Mouse (Mus musculus): Measurements from ENCODE around the gene Atrnl1. TPM values are rescaled to one million over a fixed set of nuclear protein-coding genes. Genes with fewer than 3 reads are reported as not detected.

Atrnl1 gene
- polyA plus RNA-seq, 1 experiment, result not detected

DNA sequence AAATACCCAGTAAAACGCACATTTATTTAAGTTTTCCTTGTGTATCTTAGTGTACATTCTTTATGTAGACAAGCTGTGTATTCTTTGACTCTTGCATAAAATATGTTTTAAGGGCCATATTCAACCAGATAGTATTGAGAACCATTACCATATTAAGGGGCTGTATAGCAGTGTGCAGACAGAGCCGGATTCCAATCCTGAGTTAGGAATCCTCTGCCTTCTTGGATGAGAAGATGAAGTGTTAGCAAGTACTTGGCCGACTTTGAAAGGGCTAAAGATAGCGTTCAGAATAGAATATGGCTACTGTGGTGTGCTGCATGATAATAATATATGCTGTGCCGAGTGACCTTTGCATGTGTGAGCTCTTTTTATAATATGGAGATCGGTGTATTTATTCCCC lies 500.5 kb downstream of the Atrnl1 start:
- 90% methylated on average over 6 of the region's 6 CpGs for WGBS
- no peak overlapping the region for H3K27ac ChIP-seq (ENCODE audit: insufficient read depth, low read depth, low read length)

DNA sequence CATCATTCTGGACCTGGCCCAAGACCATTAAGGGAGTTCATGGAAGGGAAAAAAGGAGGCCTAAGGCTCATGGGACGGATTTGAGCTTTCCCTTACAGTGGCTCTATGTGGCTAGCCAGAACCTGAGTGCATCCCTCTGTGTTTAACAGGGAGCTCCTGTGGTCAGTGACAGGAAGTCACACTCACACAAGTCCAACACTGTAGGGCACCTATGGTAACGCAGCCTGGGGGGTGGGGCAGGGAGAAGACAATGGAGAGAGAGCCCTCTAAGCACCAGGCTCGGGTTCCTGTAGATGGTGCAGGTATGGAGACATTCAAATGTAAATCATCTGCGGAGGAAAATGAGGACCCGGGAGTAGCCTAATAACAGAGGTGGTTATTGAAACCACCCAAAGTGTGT lies 501.3 kb downstream of the Atrnl1 start:
- Histone ChIP-seq H3K4me3 (ENCODE audit: insufficient read depth, low read depth, low read length) (no peak overlapping the region), H3K27ac (ENCODE audit: insufficient read depth, low read depth, low read length) (no peak overlapping the region)
- WGBS, result 69% methylated on average over 5 of the region's 5 CpGs

More for the DNA sequence above, 500.5 kb downstream of the Atrnl1 start:
- no peak for TF ChIP-seq CTCF (IDR thresholded peaks at IDR 0.05; ENCODE audit: insufficient read depth, low read depth, low read length)
- no peak for TF ChIP-seq POLR2A (IDR thresholded peaks at IDR 0.05; ENCODE audit: insufficient read depth, low read depth, low read length)
- H3K4me1 ChIP-seq (ENCODE audit: control insufficient read depth, insufficient read depth, low read length), result peaks cover 2% of the 10 kb centered on the region; the same call in 1 of the 2 replicates
- no peak overlapping the region for H3K4me3 ChIP-seq (ENCODE audit: insufficient read depth, low read depth, low read length)

DNA sequence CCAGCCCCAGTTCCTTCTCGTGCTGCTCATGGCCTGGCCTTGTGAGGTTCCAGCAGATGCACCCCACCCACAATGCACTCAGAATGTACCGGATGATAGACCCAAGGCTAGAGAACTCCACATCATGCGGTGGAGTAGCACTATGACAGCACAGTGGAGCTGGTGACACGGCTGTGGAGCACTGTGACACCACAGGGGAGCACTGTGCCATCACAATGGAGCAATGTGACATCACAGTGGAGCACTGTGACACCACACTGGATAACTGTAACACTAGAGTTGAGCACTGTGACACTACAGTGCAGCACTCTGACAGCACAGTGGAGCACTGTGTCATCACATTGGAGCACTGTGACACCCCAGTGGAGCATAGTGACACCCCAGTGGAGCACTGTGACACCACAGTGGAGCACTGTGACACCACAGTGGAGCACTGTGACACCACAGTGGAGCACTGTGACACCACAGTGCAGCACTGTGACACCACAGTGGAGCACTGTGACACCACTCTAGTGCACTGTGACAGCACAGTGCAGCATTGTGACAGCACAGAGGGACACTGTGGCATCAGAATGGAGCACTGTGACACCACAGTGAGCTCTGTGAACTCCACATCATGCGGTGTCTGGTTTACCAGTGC lies 502.4 kb downstream of the Atrnl1 start:
- TF ChIP-seq CTCF (IDR thresholded peaks at IDR 0.05; ENCODE audit: insufficient read depth, low read depth, low read length) (no peak), POLR2A (IDR thresholded peaks at IDR 0.05; ENCODE audit: insufficient read depth, low read depth, low read length) (no peak)
- H3K4me1 ChIP-seq (ENCODE audit: control insufficient read depth, insufficient read depth, low read length), result peaks cover 6% of the 10 kb centered on the region
- 91% methylated on average over 5 of the region's 5 CpGs for WGBS
- H3K27ac ChIP-seq (ENCODE audit: insufficient read depth, low read depth, low read length), result no peak overlapping the region
- no peak overlapping the region for H3K4me3 ChIP-seq (ENCODE audit: insufficient read depth, low read depth, low read length)

More for the DNA sequence above, 501.3 kb downstream of the Atrnl1 start:
- no peak for TF ChIP-seq POLR2A (IDR thresholded peaks at IDR 0.05; ENCODE audit: insufficient read depth, low read depth, low read length)
- TF ChIP-seq CTCF (IDR thresholded peaks at IDR 0.05; ENCODE audit: insufficient read depth, low read depth, low read length), result no peak
- peaks cover 4% of the 10 kb centered on the region; the same call in 1 of the 2 replicates for H3K4me1 ChIP-seq (ENCODE audit: control insufficient read depth, insufficient read depth, low read length)

DNA sequence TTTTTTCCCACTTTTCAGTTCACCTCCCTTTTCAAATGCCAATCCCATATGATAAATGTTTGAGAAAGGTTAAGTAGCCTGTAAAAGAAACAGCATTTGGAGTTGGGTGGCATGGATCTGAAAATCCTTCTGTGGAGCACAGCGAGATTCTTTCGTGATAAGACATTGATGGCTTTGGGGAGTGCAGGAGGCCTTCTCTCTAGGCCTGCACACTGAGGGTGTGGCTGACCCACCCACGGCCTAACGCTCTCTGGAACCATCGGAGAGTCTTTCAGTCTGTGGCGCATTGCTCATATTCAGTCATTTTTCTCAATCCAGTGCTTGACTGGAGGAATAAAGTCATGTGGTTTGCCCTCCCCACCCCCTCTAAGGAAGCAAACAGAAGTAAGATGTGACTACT lies 506.8 kb downstream of the Atrnl1 start:
- no peak overlapping the region for H3K4me3 ChIP-seq (ENCODE audit: insufficient read depth, low read depth, low read length)
- no peak overlapping the region for H3K27ac ChIP-seq (ENCODE audit: insufficient read depth, low read depth, low read length)
- no peak for TF ChIP-seq CTCF (IDR thresholded peaks at IDR 0.05; ENCODE audit: insufficient read depth, low read depth, low read length)
- no peak for TF ChIP-seq POLR2A (IDR thresholded peaks at IDR 0.05; ENCODE audit: insufficient read depth, low read depth, low read length)
- peaks cover 10% of the 10 kb centered on the region for H3K4me1 ChIP-seq (ENCODE audit: control insufficient read depth, insufficient read depth, low read length)
- WGBS, result 58% methylated on average over 6 of the region's 6 CpGs

DNA sequence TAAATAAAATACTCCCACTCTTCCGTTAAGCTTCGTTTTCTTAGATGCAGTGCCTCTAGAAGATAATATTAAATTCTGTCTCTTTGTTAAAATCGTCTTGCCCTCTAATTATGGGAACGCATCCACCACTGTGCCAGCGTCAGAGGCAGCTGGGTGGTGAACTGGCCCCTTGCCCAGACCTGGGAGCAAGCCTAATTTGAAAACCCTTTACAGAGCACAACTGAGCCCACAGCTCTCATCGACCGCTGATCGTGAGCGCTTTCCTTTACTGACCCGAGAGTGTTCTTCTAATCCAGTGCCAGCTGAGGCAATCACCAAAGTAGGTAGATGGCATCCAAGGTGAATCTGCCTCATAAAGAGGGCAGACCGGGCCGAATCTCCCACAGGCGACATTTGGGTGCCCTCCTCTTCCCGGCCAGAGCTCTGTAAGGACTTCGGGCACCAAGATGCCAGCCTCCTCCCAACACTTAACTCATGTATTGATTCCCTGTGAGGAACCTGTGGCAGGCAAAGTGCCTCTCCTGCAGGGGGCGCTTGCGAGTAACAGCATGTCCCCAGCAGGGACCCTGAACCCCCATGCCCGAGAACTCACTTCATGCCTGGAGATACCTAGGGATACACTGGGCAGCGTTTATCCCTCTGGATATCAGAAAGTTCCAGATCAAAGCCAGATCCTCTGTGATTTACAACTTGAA lies 507.5 kb downstream of the Atrnl1 start:
- Histone ChIP-seq H3K4me3 (ENCODE audit: insufficient read depth, low read depth, low read length) (no peak overlapping the region), H3K4me1 (ENCODE audit: control insufficient read depth, insufficient read depth, low read length) (peaks cover 10% of the 10 kb centered on the region), H3K27ac (ENCODE audit: insufficient read depth, low read depth, low read length) (no peak overlapping the region)
- no peak for TF ChIP-seq CTCF (IDR thresholded peaks at IDR 0.05; ENCODE audit: insufficient read depth, low read depth, low read length)
- no peak for TF ChIP-seq POLR2A (IDR thresholded peaks at IDR 0.05; ENCODE audit: insufficient read depth, low read depth, low read length)
- WGBS, result 50% methylated on average over 19 of the region's 19 CpGs

DNA sequence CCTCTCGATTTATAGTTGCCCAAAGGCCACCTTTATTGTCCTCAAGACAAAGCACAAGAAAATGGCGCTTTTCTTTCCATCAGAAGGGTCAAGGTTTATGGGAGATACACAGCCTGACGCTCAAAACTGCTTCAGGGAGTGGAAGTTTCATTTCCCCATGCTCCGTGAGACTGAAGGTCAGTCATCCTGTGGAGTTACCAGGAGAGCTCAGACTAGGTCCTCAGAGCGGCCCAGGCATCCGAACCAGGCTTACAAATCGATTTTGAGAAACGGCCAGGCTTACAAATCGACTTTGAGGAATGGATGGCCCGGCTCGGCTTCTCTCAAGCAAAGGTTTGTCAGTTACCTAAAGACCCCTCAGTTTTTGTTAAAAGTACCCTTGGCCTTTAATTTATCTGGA lies 508.0 kb downstream of the Atrnl1 start:
- Histone ChIP-seq H3K4me3 (ENCODE audit: insufficient read depth, low read depth, low read length) (no peak overlapping the region), H3K27ac (ENCODE audit: insufficient read depth, low read depth, low read length) (no peak overlapping the region), H3K4me1 (ENCODE audit: control insufficient read depth, insufficient read depth, low read length) (peaks cover 10% of the 10 kb centered on the region)
- no peak for TF ChIP-seq POLR2A (IDR thresholded peaks at IDR 0.05; ENCODE audit: insufficient read depth, low read depth, low read length)
- TF ChIP-seq CTCF (IDR thresholded peaks at IDR 0.05; ENCODE audit: insufficient read depth, low read depth, low read length), result no peak
- 97% methylated on average over 11 of the region's 11 CpGs for WGBS

DNA sequence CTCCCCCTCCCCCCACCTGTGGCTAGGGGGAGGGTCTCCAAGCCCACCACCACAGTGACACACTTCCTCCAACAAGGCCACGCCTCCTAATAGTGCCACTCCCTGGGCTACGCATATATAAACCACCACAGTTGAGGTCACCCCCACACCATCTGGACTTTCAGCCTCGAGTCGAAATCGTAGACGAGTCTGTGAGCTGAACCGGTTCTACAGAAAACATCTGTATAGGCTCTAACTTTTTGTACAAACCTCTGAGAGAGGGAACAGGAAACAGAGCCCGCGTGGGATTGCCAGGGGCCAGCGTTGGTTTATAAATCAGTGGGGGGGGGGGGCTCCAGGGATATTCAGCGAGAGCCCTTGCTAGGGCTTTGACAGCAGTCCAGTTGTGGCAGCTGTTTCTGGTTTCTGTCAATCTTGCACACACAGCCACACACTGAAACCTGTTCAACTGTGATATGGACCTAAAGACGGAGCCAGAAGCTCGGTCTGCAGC lies 508.9 kb downstream of the Atrnl1 start:
- TF ChIP-seq POLR2A (IDR thresholded peaks at IDR 0.05; ENCODE audit: insufficient read depth, low read depth, low read length), result no peak
- no peak for TF ChIP-seq CTCF (IDR thresholded peaks at IDR 0.05; ENCODE audit: insufficient read depth, low read depth, low read length)
- 87% methylated on average over 13 of the region's 13 CpGs for WGBS
- H3K4me1 ChIP-seq (ENCODE audit: control insufficient read depth, insufficient read depth, low read length), result peaks cover 10% of the 10 kb centered on the region
- no peak overlapping the region for H3K4me3 ChIP-seq (ENCODE audit: insufficient read depth, low read depth, low read length)
- H3K27ac ChIP-seq (ENCODE audit: insufficient read depth, low read depth, low read length), result no peak overlapping the region

DNA sequence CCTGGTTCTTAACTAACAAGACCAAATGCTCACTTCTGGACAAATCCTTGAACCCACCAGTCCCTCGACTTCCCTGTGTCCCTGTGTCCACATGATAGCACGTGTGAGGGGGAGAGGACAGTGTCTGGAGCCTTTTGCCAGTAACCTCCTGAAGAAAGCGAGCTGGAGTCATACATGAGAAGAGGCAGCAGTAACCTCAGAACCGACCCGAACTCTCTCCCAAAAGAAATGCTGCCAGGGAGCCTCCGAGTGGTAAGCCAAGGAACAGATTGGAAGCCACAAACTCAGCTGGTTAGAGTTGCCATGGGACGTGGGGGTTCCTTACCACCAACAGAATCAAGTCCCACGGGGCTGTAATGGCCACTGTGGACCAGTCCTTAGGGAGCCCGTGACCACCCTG lies 509.8 kb downstream of the Atrnl1 start:
- peaks cover 10% of the 10 kb centered on the region for H3K4me1 ChIP-seq (ENCODE audit: control insufficient read depth, insufficient read depth, low read length)
- WGBS, result 97% methylated on average over 9 of the region's 9 CpGs
- H3K27ac ChIP-seq (ENCODE audit: insufficient read depth, low read depth, low read length), result no peak overlapping the region
- TF ChIP-seq CTCF (IDR thresholded peaks at IDR 0.05; ENCODE audit: insufficient read depth, low read depth, low read length) (no peak), POLR2A (IDR thresholded peaks at IDR 0.05; ENCODE audit: insufficient read depth, low read depth, low read length) (no peak)
- H3K4me3 ChIP-seq (ENCODE audit: insufficient read depth, low read depth, low read length), result no peak overlapping the region

DNA sequence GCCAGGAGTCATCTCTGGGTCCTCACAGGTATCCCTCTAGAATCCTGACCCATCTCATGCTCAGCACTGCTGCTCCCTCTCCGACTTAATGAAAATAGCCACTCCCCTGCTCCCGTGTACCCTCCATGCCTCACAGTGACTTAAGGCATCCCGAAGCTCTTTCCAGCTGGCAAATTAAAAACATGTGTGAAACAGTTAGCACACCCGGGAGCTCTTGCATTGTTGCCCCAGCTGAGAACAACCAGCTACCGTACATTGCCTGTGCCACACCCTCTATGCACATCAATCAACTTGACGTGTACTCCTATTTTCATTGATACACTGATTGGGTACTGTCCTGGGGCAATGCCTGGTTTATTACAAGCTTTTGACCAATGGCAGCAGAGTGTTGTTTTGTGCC lies 510.8 kb downstream of the Atrnl1 start:
- TF ChIP-seq POLR2A (IDR thresholded peaks at IDR 0.05; ENCODE audit: insufficient read depth, low read depth, low read length) (no peak), CTCF (IDR thresholded peaks at IDR 0.05; ENCODE audit: insufficient read depth, low read depth, low read length) (no peak)

More for the DNA sequence above, 510.8 kb downstream of the Atrnl1 start:
- Histone ChIP-seq H3K27ac (ENCODE audit: insufficient read depth, low read depth, low read length) (no peak overlapping the region), H3K4me3 (ENCODE audit: insufficient read depth, low read depth, low read length) (no peak overlapping the region), H3K4me1 (ENCODE audit: control insufficient read depth, insufficient read depth, low read length) (peaks cover 10% of the 10 kb centered on the region)
- WGBS, result 74% methylated on average over 6 of the region's 6 CpGs
